Mouse (Mus musculus) midbrain, embryonic 16.5 days (tissue): ENCODE results near the gene Phldb1. TPM values are rescaled to one million over a fixed set of nuclear protein-coding genes. Genes with fewer than 3 reads are reported as not detected.

Source experiments
- ATAC-seq: fragments of 200-750 bp; cut with Nextera tagmentation; 2 replicates; pipeline ENCODE4 v1.8.0; 2017; ENCODE audit warnings: moderate TSS enrichment
- H3K27ac ChIP-seq: fragments of 300-500 bp; sonication (generic); 2 replicates; pipeline ENCODE4 v1.5.1; 2014; ENCODE audit warnings: mild to moderate bottlenecking, low read length, mixed read lengths
- H3K27me3 ChIP-seq: fragments of 300-500 bp; sonication (generic); 2 replicates; pipeline ENCODE4 v1.6.1; 2014; ENCODE audit warnings: low read depth, low read length, mixed read lengths; ENCODE audit not compliant: control insufficient read depth, insufficient read depth
- H3K36me3 ChIP-seq: fragments of 300-500 bp; sonication (generic); 2 replicates; pipeline ENCODE4 v1.6.1; 2014; ENCODE audit warnings: mild to moderate bottlenecking, low read length, moderate library complexity, mixed read lengths; ENCODE audit not compliant: control insufficient read depth, insufficient read depth
- H3K4me1 ChIP-seq: fragments of 300-500 bp; sonication (generic); 2 replicates; pipeline ENCODE4 v1.6.1; 2014; ENCODE audit warnings: mild to moderate bottlenecking, low read length, mixed read lengths; ENCODE audit not compliant: control insufficient read depth, insufficient read depth
- H3K4me2 ChIP-seq: fragments of 300-500 bp; sonication (generic); 2 replicates; pipeline ENCODE4 v1.6.1; 2014; ENCODE audit warnings: mild to moderate bottlenecking, low read length, mixed read lengths
- H3K4me3 ChIP-seq: fragments of 300-500 bp; sonication (generic); 2 replicates; pipeline ENCODE4 v1.5.1; 2014; ENCODE audit warnings: low read depth, mild to moderate bottlenecking, low read length, moderate library complexity, mixed read lengths
- H3K9ac ChIP-seq: fragments of 300-500 bp; sonication (generic); 2 replicates; pipeline ENCODE4 v1.6.1; 2014; ENCODE audit warnings: low read depth, low read length, mixed read lengths
- H3K9me3 ChIP-seq: fragments of 300-500 bp; sonication (generic); replicated peaks from 2 replicates; pipeline ENCODE4 v1.6.1; 2014; ENCODE audit warnings: mild to moderate bottlenecking, low read length, mixed read lengths; ENCODE audit not compliant: control insufficient read depth, poor library complexity, severe bottlenecking
- WGBS: fragments of 180-500 bp; shearing (Covaris S2); extraction: QIAGEN DNeasy Blood & Tissue Kit; methylation state at CpG from one replicate; pipeline ENCODE4 v1.1.7; 2014; 5-methylcytosine and 5-hydroxymethylcytosine counted together
- polyA plus RNA-seq: library from polyadenylated mRNA; unstranded; fragments of >200 nt; fragmentation: Nextera tagmentation; extraction: Ambion mirVana; gene quantifications from 2 replicates; pipeline ENCODE4 v1.2.1, GENCODE M21; 2015

Phldb1 gene
- polyA plus RNA-seq, 1 experiment from 2014 or later, result 48.1 TPM

GRCm38 (mm10) chr9:44715109-44715508 is 19.9 kb downstream of the Phldb1 start:
- Histone ChIP-seq H3K4me1 (peaks cover 20% of the 10 kb centered on the region), H3K9ac (no peak overlapping the region), H3K36me3 (peaks cover 30% of the 10 kb centered on the region), H3K4me2 (no peak overlapping the region), H3K4me3 (no peak overlapping the region), H3K27ac (no peak overlapping the region), H3K9me3 (no peaks in the 10 kb centered on the region), H3K27me3 (no peaks in the 10 kb centered on the region)
- ATAC-seq, result no peak
- WGBS, result 90% methylated on average over 17 of the region's 17 CpGs

GRCm38 (mm10) chr9:44713574-44713973 is 21.4 kb downstream of the Phldb1 start:
- no peaks in the 10 kb centered on the region for H3K9me3 ChIP-seq
- no peak overlapping the region for H3K9ac ChIP-seq
- H3K4me3 ChIP-seq, result no peak overlapping the region
- peaks cover 32% of the 10 kb centered on the region for H3K36me3 ChIP-seq
- no peaks in the 10 kb centered on the region for H3K27me3 ChIP-seq
- peaks cover 14% of the 10 kb centered on the region for H3K4me1 ChIP-seq
- WGBS, result 75% methylated on average over 2 of the region's 2 CpGs
- ATAC-seq, result no peak
- H3K4me2 ChIP-seq, result no peak overlapping the region
- no peak overlapping the region for H3K27ac ChIP-seq

- Histone ChIP-seq H3K4me1 (peaks cover 14% of the 10 kb centered on the region), H3K4me2 (no peak overlapping the region), H3K4me3 (no peak overlapping the region), H3K9me3 (no peaks in the 10 kb centered on the region), H3K27ac (no peak overlapping the region), H3K36me3 (peaks cover 31% of the 10 kb centered on the region), H3K9ac (no peak overlapping the region), H3K27me3 (no peaks in the 10 kb centered on the region)
- WGBS, result 90% methylated on average over 6 of the region's 6 CpGs
- ATAC-seq, result no peak
Observed at GRCm38 (mm10) chr9:44713080-44713479, 21.9 kb downstream of the Phldb1 start.

DNA sequence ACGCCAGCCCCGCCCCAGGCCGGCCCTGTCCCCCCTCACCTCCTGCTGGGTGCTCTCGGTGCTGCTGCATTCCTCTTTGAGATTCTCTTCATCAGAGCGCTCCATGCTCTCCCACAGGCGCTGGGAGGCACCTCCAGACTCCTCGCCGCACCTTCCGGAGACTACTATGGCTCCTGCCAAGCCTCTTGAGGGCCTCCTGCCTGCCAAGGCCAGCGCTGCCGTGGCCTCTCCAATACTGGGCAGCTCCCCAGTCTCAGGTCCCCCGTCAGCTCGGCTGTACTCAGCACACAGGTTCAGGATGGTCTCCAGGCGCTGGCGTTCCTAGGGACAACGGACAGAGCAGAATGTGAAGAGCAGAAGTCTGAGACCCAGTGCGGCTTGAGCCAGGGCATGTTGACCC is 23.4 kb downstream of the Phldb1 start:
- H3K4me1 ChIP-seq, result peaks cover 13% of the 10 kb centered on the region; the same call in 1 of the 2 replicates
- 70% methylated on average over 17 of the region's 17 CpGs for WGBS
- no peak overlapping the region for H3K4me2 ChIP-seq
- H3K27me3 ChIP-seq, result no peaks in the 10 kb centered on the region
- no peak overlapping the region for H3K4me3 ChIP-seq
- no peaks in the 10 kb centered on the region for H3K9me3 ChIP-seq
- no peak for ATAC-seq
- no peak overlapping the region for H3K27ac ChIP-seq
- no peak overlapping the region for H3K9ac ChIP-seq
- H3K36me3 ChIP-seq, result peaks cover 28% of the 10 kb centered on the region

DNA sequence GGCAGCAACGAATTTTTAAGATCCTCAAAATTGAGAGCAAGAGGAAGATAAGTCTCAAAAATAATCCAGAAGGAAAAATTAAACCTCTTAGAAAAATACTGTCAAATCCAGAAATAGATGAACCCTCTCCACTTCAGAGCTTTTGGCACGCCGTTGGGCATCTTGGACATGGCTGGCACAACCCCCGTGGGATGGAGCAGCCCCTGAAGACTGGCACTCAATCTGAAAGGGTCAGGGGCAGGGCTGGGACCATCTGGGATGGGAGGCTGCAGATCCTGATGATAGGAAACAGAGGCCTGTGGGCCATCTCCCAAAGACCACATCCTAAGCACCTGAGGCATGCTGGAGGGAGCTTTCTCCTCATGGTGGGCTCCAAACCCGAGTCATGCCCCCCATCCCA is 24.8 kb downstream of the Phldb1 start:
- Histone ChIP-seq H3K27me3 (no peaks in the 10 kb centered on the region), H3K9me3 (no peaks in the 10 kb centered on the region), H3K36me3 (peaks cover 18% of the 10 kb centered on the region), H3K9ac (no peak overlapping the region), H3K4me3 (no peak overlapping the region), H3K27ac (no peak overlapping the region), H3K4me2 (no peak overlapping the region), H3K4me1 (peaks cover 13% of the 10 kb centered on the region; the same call in 1 of the 2 replicates)
- WGBS, result 84% methylated on average over 5 of the region's 5 CpGs
- ATAC-seq, result no peak

GRCm38 (mm10) chr9:44709600-44709999 is 25.4 kb downstream of the Phldb1 start:
- H3K27me3 ChIP-seq, result no peaks in the 10 kb centered on the region
- H3K9me3 ChIP-seq, result no peaks in the 10 kb centered on the region
- no peak overlapping the region for H3K4me3 ChIP-seq
- peaks cover 19% of the 10 kb centered on the region for H3K36me3 ChIP-seq
- ATAC-seq, result no peak
- 45% methylated on average over 2 of the region's 2 CpGs for WGBS
- no peak overlapping the region for H3K27ac ChIP-seq
- no peak overlapping the region for H3K9ac ChIP-seq
- no peak overlapping the region for H3K4me2 ChIP-seq
- peaks cover 13% of the 10 kb centered on the region; the same call in 1 of the 2 replicates for H3K4me1 ChIP-seq

DNA sequence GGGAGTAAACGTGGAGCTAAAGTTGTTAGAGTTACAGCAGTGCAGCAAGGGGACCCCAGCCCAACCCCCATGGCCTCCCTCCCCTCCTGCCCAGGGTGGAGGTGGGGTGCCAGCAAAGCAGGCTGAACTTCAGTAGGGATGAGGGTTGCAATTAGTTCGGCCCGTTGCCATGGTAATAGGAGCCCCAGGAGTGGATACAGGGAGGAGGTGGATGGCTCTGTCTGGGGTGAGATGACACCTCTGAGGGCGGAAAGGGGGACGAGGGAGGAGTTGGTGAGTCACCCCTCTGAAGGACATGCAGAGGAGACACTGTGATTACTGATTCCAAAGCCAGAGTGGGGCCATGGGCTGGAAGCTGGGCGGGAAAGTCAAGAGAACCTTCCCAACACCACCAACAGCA is 26.1 kb downstream of the Phldb1 start:
- peak; percentile 28; the same call in 1 of the 2 replicates for ATAC-seq
- Histone ChIP-seq H3K36me3 (peaks cover 19% of the 10 kb centered on the region), H3K9me3 (no peaks in the 10 kb centered on the region), H3K4me1 (peaks cover 13% of the 10 kb centered on the region; the same call in 1 of the 2 replicates), H3K27me3 (no peaks in the 10 kb centered on the region), H3K9ac (no peak overlapping the region), H3K4me3 (no peak overlapping the region), H3K27ac (no peak overlapping the region), H3K4me2 (peak overlapping the region; percentile 35; the same call in 1 of the 2 replicates)
- WGBS, result 21% methylated on average over 6 of the region's 6 CpGs

DNA sequence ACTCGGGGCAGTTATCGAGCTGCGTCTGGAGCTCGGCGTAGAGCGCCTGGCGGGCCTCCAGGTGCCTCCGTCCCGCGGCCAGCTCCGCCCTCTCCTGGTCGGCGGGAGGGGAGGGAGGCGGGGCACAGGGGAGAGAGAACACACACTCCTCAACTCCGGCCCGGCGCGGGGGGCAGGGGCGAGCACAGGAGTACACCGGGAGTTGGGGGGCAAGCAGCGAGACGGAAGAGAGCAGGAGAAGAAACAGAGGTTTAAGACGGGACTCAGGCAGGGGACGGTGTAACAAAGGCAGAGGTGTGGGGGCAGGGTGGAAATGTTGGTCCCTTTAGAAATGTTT is 26.6 kb downstream of the Phldb1 start:
- peak; percentile 43 for ATAC-seq
- Histone ChIP-seq H3K9me3 (no peaks in the 10 kb centered on the region), H3K4me1 (peaks cover 13% of the 10 kb centered on the region; the same call in 1 of the 2 replicates), H3K36me3 (peaks cover 22% of the 10 kb centered on the region), H3K4me3 (no peak overlapping the region; the same call in 1 of the 2 replicates), H3K27me3 (no peaks in the 10 kb centered on the region), H3K9ac (no peak overlapping the region), H3K27ac (no peak overlapping the region), H3K4me2 (peak overlapping the region; percentile 35)
- WGBS, result 12% methylated on average over 21 of the region's 24 CpGs

DNA sequence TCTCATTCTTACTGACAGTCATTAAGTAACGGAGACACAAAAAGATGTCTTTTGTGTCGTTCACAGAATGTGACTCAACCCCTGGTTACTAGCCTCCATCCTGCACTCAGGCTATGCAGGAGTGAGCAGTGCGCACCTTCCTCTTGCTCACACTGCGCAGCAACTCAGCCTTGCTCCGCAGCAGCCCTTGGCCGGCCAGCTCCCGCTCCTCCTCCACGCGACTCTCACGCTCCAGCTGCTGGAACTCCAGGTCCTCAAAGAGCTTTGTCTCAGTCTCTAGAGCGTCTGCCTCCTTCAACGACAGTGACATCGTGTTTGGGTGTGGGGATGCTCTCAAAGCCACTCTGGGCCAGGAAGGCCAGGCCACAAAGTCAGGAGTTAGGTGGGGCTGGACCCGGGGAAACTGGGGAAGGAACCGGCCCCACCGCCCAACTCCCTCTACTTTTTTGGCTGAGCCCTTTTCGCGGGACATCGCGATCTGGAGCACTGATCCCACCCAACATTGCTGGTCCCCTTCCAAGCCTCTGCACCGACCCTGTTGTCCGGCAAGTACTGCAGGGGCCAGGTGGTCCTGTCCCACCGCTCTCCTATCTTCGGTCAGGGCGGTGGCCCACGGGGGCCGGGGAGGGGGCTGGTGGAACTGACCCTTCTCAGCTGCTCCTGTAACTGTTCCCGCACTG is 27.1 kb downstream of the Phldb1 start:
- H3K27ac ChIP-seq, result no peak overlapping the region
- H3K4me1 ChIP-seq, result peaks cover 13% of the 10 kb centered on the region; the same call in 1 of the 2 replicates
- no peak overlapping the region; the same call in 1 of the 2 replicates for H3K4me3 ChIP-seq
- no peaks in the 10 kb centered on the region for H3K27me3 ChIP-seq
- peaks cover 23% of the 10 kb centered on the region for H3K36me3 ChIP-seq
- no peak overlapping the region for H3K9ac ChIP-seq
- peak; percentile 59; the same call in 1 of the 2 replicates for ATAC-seq
- H3K4me2 ChIP-seq, result peak overlapping the region; percentile 35
- no peaks in the 10 kb centered on the region for H3K9me3 ChIP-seq
- 15% methylated on average over 26 of the region's 28 CpGs for WGBS
